Mouse (Mus musculus): Measurements from ENCODE around the gene Sgk1. TPM values are rescaled to one million over a fixed set of nuclear protein-coding genes. Genes with fewer than 3 reads are reported as not detected.
"Not testable (repeated sequence)": the region's sequence is repeated elsewhere in the genome, so short reads cannot be mapped to it uniquely, and the experiment has no call there.

Sgk1 gene
- polyA plus RNA-seq, 1 experiment from 2014 or later: 22.2 TPM

DNA sequence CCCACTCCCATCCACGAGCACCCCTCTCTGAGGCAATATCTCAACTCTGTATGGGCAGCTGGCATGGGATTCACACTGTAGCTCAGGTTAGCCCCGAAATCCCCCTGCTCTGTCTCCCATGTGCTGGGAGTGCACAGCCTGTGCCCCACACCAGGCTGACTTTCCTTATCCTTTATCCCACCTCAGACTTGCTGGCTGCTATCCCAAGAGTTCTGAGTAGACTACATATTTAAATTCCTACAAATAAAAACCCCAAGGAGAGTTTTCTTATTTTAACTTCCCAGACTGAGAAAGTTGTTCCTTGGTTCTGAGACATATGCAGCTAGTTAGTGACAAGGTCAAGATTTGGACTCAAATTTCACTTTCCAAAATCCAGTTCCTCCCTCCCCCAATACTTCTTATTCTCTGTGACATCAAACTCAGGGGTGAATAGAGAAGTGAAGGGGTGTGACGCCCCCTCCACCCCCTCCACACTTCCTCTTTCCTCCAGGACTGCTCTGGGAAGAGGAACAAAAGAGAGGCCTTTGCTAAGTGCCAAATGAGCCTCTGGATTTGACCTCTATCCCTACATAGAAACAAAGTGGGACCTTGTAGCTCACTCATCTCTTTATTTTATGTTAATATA is 7.3 kb downstream of the Sgk1 start:
- H3K4me1 ChIP-seq (ENCODE audit: control insufficient read depth, insufficient read depth, low read length): no peaks in the 10 kb centered on the region
- no peak overlapping the region for H3K9ac ChIP-seq (replicated peaks; ENCODE audit: low read depth, low read length)
- no peaks in the 10 kb centered on the region for H3K27me3 ChIP-seq (ENCODE audit: control insufficient read depth, insufficient read depth, low read length)
- H3K4me2 ChIP-seq (replicated peaks; ENCODE audit: low read depth, low read length): no peak overlapping the region
- H3K36me3 ChIP-seq (ENCODE audit: control insufficient read depth, insufficient read depth, low read length): no peaks in the 10 kb centered on the region
- ATAC-seq (ENCODE audit: insufficient number of reproducible peaks, insufficient read depth, low FRiP score, low read depth): no peak
- no peak overlapping the region for H3K27ac ChIP-seq (ENCODE audit: low read length)
- WGBS: 72% methylated on average over 3 of the region's 3 CpGs
- H3K9me3 ChIP-seq (ENCODE audit: control insufficient read depth, low read depth, low read length): no peaks in the 10 kb centered on the region
- H3K4me3 ChIP-seq (ENCODE audit: low read depth, low read length): no peak overlapping the region

DNA sequence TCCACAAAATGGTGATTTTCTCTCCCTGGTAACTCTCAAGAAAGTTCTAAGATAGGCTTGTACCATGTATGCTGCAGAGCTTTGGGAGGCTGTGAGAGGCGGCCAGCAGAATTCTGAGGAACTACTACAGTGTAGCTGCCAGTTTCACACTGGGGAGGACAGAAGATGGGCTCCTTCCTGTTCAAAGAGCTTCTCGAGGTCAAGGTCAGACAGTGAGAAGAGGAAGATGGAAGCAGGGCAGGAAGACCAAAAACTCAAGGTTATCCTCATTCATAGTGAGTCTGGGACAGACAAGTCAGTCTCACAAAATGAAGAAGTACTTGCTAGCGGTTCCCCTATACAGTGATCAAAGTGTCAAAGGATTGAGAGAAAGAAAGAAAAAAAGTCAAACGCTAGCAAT is 8.3 kb downstream of the Sgk1 start:
- no peaks in the 10 kb centered on the region for H3K27me3 ChIP-seq (ENCODE audit: control insufficient read depth, insufficient read depth, low read length)
- no peak overlapping the region for H3K4me3 ChIP-seq (ENCODE audit: low read depth, low read length)
- no peak overlapping the region for H3K9ac ChIP-seq (replicated peaks; ENCODE audit: low read depth, low read length)
- H3K4me1 ChIP-seq (ENCODE audit: control insufficient read depth, insufficient read depth, low read length): no peaks in the 10 kb centered on the region
- WGBS: 84% methylated on average over 4 of the region's 4 CpGs
- no peaks in the 10 kb centered on the region for H3K36me3 ChIP-seq (ENCODE audit: control insufficient read depth, insufficient read depth, low read length)
- no peak overlapping the region for H3K27ac ChIP-seq (ENCODE audit: low read length)
- no peak for ATAC-seq (ENCODE audit: insufficient number of reproducible peaks, insufficient read depth, low FRiP score, low read depth)
- no peak overlapping the region for H3K4me2 ChIP-seq (replicated peaks; ENCODE audit: low read depth, low read length)
- H3K9me3 ChIP-seq (ENCODE audit: control insufficient read depth, low read depth, low read length): no peaks in the 10 kb centered on the region

DNA sequence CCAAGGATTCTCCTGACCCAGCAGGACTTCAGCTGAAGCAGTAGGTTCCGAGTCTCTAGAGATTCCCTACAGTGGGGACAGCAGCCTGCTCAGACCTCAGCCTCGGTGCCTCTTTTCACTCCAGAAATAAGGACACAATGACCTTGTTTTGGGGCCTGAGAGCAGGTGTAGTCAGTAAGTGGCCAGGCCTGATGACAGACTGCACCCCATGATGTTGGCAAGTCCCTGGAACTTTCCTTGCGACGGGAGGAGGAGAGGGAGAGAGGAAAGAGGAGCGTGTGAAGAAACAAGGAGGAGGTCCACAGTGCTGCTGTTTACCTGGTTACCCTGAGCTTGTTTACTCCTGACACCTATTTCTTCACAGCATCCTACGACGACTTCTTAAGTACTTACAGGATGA is 9.5 kb downstream of the Sgk1 start:
- no peak overlapping the region for H3K27ac ChIP-seq (ENCODE audit: low read length)
- no peak overlapping the region for H3K9ac ChIP-seq (replicated peaks; ENCODE audit: low read depth, low read length)
- no peaks in the 10 kb centered on the region for H3K27me3 ChIP-seq (ENCODE audit: control insufficient read depth, insufficient read depth, low read length)
- no peaks in the 10 kb centered on the region for H3K4me1 ChIP-seq (ENCODE audit: control insufficient read depth, insufficient read depth, low read length)
- no peaks in the 10 kb centered on the region for H3K36me3 ChIP-seq (ENCODE audit: control insufficient read depth, insufficient read depth, low read length)
- ATAC-seq (ENCODE audit: insufficient number of reproducible peaks, insufficient read depth, low FRiP score, low read depth): no peak
- no peaks in the 10 kb centered on the region for H3K9me3 ChIP-seq (ENCODE audit: control insufficient read depth, low read depth, low read length)
- H3K4me2 ChIP-seq (replicated peaks; ENCODE audit: low read depth, low read length): no peak overlapping the region
- no peak overlapping the region for H3K4me3 ChIP-seq (ENCODE audit: low read depth, low read length)
- 58% methylated on average over 7 of the region's 7 CpGs for WGBS

DNA sequence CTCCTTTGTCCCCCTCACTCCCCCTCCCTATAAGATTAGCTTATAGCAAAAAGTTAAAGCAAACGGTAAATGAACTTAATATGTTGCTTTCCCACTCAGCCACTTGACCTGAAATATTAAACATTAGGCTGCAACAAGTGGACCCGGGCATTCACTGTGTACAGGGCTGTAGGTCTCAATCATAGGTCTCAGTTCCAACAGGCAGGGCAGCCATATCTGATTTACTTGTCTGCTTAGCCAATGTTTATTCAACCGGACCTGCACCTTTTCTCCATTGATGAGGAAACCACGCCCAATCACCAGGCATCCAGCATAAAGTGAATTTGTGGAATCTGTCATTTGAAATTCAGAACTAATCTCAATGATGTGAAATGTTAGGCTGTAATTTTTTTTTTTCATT is 10.1 kb downstream of the Sgk1 start:
- no peak overlapping the region for H3K27ac ChIP-seq (ENCODE audit: low read length)
- no peak overlapping the region for H3K4me2 ChIP-seq (replicated peaks; ENCODE audit: low read depth, low read length)
- WGBS: 40% methylated on average over 4 of the region's 4 CpGs
- H3K4me3 ChIP-seq (ENCODE audit: low read depth, low read length): no peak overlapping the region
- ATAC-seq (ENCODE audit: insufficient number of reproducible peaks, insufficient read depth, low FRiP score, low read depth): no peak
- H3K27me3 ChIP-seq (ENCODE audit: control insufficient read depth, insufficient read depth, low read length): no peaks in the 10 kb centered on the region
- H3K4me1 ChIP-seq (ENCODE audit: control insufficient read depth, insufficient read depth, low read length): no peaks in the 10 kb centered on the region
- no peaks in the 10 kb centered on the region for H3K36me3 ChIP-seq (ENCODE audit: control insufficient read depth, insufficient read depth, low read length)
- no peaks in the 10 kb centered on the region for H3K9me3 ChIP-seq (ENCODE audit: control insufficient read depth, low read depth, low read length)
- no peak overlapping the region for H3K9ac ChIP-seq (replicated peaks; ENCODE audit: low read depth, low read length)

DNA sequence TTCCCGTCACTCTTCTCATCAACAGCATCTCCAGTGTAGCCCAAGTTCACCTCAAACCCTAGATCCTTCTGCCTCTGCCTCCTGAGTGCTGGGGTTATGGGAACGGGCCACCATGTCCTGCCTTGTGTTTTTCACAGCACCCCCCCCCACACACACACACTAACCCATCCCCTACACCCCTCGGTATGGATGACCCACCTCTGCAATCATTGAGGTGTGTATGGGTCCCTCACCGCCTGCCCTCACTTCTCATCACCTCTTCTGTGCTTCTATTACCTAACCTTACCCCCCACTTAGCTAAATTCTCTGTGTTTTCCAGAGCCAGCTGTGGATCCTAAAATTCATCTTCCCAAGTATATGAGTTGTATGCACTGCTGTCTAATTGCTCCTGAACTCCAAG is 16.4 kb downstream of the Sgk1 start:
- Histone ChIP-seq H3K4me3 (ENCODE audit: low read depth, low read length) (no peak overlapping the region), H3K27me3 (ENCODE audit: control insufficient read depth, insufficient read depth, low read length) (no peaks in the 10 kb centered on the region), H3K9ac (replicated peaks; ENCODE audit: low read depth, low read length) (no peak overlapping the region), H3K36me3 (ENCODE audit: control insufficient read depth, insufficient read depth, low read length) (no peaks in the 10 kb centered on the region), H3K4me1 (ENCODE audit: control insufficient read depth, insufficient read depth, low read length) (no peaks in the 10 kb centered on the region), H3K9me3 (ENCODE audit: control insufficient read depth, low read depth, low read length) (no peaks in the 10 kb centered on the region), H3K27ac (ENCODE audit: low read length) (no peak overlapping the region), H3K4me2 (replicated peaks; ENCODE audit: low read depth, low read length) (no peak overlapping the region)
- WGBS: 91% methylated on average over 4 of the region's 4 CpGs
- ATAC-seq (ENCODE audit: insufficient number of reproducible peaks, insufficient read depth, low FRiP score, low read depth): no peak

DNA sequence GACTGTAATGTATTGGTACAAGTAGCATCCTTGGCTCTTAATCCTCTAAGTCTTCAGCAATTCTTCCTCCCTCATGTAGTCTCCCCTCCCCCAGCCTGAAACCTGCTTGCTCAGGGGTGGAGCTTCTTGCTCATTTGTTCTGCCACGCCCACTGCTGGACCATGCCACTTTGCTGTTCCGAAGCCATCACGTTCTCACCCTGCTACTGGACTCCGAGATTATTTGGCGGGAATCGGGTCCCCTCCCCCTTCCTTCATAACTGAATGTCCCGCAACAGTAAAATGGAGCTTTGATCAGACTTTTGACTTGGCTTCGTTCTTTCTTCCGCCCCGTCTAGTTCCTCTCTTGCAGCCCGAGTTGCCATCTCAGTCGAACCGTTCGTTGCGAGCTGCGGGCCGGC is 16.9 kb downstream of the Sgk1 start:
- not testable (repeated sequence) for H3K27ac ChIP-seq (ENCODE audit: low read length); H3K4me1 ChIP-seq (ENCODE audit: control insufficient read depth, insufficient read depth, low read length); H3K4me2 ChIP-seq (replicated peaks; ENCODE audit: low read depth, low read length); ATAC-seq (ENCODE audit: insufficient number of reproducible peaks, insufficient read depth, low FRiP score, low read depth); H3K36me3 ChIP-seq (ENCODE audit: control insufficient read depth, insufficient read depth, low read length); H3K9me3 ChIP-seq (ENCODE audit: control insufficient read depth, low read depth, low read length); H3K4me3 ChIP-seq (ENCODE audit: low read depth, low read length); H3K27me3 ChIP-seq (ENCODE audit: control insufficient read depth, insufficient read depth, low read length); H3K9ac ChIP-seq (replicated peaks; ENCODE audit: low read depth, low read length)
- WGBS: 90% methylated on average over 17 of the region's 17 CpGs

DNA sequence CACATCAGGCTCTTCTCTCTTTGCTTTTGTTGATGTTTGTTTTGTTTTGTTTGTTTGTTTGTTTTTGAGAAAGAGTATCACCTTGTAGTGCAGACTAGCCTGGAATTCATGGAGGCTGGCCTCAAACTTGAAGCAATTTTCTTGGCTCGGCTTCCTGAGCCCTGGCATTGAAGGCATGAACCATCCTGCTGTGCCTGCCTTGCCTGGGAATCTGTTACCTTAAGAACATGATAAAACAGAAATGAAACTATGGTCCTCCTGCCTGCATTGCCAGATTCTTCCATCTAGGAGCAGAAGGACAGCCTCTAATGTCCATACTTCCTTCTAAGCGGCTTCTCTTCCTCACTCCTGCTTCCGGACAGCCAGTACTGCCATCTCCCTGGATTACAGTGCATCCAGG is 17.4 kb downstream of the Sgk1 start:
- Histone ChIP-seq H3K9me3 (ENCODE audit: control insufficient read depth, low read depth, low read length) (no peaks in the 10 kb centered on the region), H3K9ac (replicated peaks; ENCODE audit: low read depth, low read length) (no peak overlapping the region), H3K27me3 (ENCODE audit: control insufficient read depth, insufficient read depth, low read length) (no peaks in the 10 kb centered on the region), H3K36me3 (ENCODE audit: control insufficient read depth, insufficient read depth, low read length) (no peaks in the 10 kb centered on the region), H3K4me1 (ENCODE audit: control insufficient read depth, insufficient read depth, low read length) (no peaks in the 10 kb centered on the region), H3K4me3 (ENCODE audit: low read depth, low read length) (no peak overlapping the region), H3K4me2 (replicated peaks; ENCODE audit: low read depth, low read length) (no peak overlapping the region), H3K27ac (ENCODE audit: low read length) (no peak overlapping the region)
- WGBS: 97% methylated on average over 3 of the region's 3 CpGs
- no peak for ATAC-seq (ENCODE audit: insufficient number of reproducible peaks, insufficient read depth, low FRiP score, low read depth)

DNA sequence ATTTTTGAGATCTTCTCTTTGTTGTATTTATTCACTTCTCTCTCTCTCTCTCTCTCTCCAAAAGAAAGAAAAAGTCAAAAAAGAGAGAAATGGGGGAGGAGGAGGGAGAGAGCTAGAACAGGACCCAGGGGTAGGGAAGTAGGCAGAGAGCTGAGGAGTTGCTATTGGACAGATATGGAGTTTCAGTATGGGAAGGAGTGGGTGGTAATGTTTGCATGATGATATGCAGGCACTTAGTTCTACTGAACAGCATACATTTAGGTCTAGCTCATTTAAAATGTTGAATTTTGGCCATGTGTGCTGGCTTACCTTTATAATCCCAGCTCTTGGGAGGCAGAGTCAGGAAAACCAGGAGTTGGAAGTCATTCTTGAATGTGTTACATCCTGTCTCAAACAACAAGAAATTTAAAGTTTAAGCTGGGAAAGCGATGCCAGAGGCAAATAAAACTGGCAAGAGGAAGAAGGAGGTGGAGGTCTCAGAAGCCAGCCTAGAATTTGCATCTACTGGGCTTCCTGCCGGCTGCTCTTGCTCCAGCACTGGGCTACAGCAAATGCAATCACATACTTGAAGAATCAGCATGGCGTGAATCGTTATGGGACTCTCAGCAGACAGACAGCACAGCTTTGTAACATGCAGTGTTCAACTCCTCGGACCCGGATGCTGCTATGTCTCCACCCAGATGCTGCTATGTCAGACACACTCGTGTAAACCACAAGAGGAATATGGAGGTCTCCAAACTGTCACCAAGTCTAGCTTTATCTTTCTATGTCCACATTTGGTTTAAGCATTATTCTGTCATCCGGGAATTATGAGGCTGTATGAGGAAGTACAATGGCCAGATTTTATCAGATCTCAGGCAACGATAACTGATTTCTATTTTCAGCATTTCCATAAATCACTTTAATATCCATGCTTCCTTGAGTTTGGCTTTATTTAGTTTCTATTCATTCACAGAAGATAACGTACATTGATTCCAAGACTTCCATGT is 20.5 kb downstream of the Sgk1 start:
- ATAC-seq (ENCODE audit: insufficient number of reproducible peaks, insufficient read depth, low FRiP score, low read depth): no peak
- Histone ChIP-seq H3K9me3 (ENCODE audit: control insufficient read depth, low read depth, low read length) (no peaks in the 10 kb centered on the region), H3K4me1 (ENCODE audit: control insufficient read depth, insufficient read depth, low read length) (no peaks in the 10 kb centered on the region), H3K9ac (replicated peaks; ENCODE audit: low read depth, low read length) (no peak overlapping the region), H3K27ac (ENCODE audit: low read length) (no peak overlapping the region), H3K27me3 (ENCODE audit: control insufficient read depth, insufficient read depth, low read length) (no peaks in the 10 kb centered on the region), H3K4me2 (replicated peaks; ENCODE audit: low read depth, low read length) (no peak overlapping the region), H3K36me3 (ENCODE audit: control insufficient read depth, insufficient read depth, low read length) (no peaks in the 10 kb centered on the region), H3K4me3 (ENCODE audit: low read depth, low read length) (no peak overlapping the region)
- 86% methylated on average over 10 of the region's 10 CpGs for WGBS
